Mouse (Mus musculus): Measurements from ENCODE around the gene Filip1. TPM values are rescaled to one million over a fixed set of nuclear protein-coding genes. Genes with fewer than 3 reads are reported as not detected.

Gene Filip1
- polyA plus RNA-seq, 1 experiment, result 1.1 TPM

GRCm38 (mm10) chr9:79814592-79814991, 198.1 kb downstream of the Filip1 start:
- Histone ChIP-seq H3K4me1 (ENCODE audit: control insufficient read depth, insufficient read depth, insufficient read length) (peaks cover 9% of the 10 kb centered on the region; the same call in 1 of the 2 replicates), H3K27me3 (ENCODE audit: control insufficient read depth, insufficient read depth, low read length) (no peaks in the 10 kb centered on the region), H3K27ac (ENCODE audit: insufficient read depth, low read length) (no peak overlapping the region), H3K4me3 (ENCODE audit: extremely low read depth, insufficient read depth, insufficient read length) (no peak overlapping the region), H3K36me3 (ENCODE audit: control insufficient read depth, insufficient read depth, low read length) (no peaks in the 10 kb centered on the region)
- no peak for TF ChIP-seq POLR2A (IDR thresholded peaks at IDR 0.05; ENCODE audit: low read depth, low read length)
- TF ChIP-seq CTCF (IDR thresholded peaks at IDR 0.05; ENCODE audit: extremely low read depth, insufficient read depth, insufficient read length, insufficient replicate concordance), result no peak
- no peak for DNase-seq (ENCODE audit: low read depth in 1 of 2, low spot score in 2 of 2)
- 95% methylated on average over 4 of the region's 4 CpGs for WGBS

DNA sequence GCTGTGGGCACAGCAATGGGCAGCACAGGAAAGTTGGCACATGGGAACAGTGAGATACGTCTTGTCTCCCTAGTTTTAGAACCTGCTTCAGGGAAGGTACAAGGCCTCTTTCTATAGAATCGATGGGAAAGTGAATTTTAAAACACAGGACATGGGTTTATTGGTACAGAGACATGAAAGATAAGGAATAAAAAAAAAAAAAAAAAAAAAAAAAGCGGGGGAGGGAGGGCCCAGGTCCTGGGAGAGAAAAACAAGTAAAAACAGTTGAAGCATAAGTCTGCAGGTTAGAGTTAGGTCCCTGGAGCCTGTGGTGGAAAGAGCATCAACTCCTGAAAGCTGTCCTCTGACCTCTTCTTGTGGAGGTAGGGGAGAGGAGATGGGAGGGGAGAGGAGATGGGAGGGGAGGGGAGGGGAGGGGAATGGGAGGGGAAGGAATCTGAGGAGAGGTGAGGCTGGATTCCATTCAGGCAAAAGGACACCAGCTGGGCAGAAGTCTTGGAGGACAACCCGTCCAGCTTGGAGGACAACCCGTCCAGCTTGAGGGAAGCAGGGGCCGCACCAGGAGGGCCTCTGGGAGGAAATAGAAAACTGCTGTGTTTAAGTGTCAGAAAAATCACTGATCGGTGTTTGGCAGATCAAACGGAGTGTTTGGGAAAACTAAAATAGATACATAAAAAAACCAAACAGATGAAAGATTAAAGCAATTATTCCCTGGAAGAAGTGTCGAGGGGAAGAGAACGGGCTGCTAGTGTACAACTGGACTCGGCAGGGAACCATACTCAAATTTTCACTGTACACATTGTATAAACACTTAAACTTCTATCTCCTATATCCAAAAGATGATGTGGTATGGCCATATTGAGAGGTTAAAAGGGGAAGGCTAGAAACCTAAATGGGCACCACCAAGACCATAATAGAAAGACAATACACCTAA, 201.4 kb downstream of the Filip1 start:
- TF ChIP-seq POLR2A (IDR thresholded peaks at IDR 0.05; ENCODE audit: low read depth, low read length), result no peak
- WGBS, result 81% methylated on average over 10 of the region's 11 CpGs
- Histone ChIP-seq H3K4me3 (ENCODE audit: extremely low read depth, insufficient read depth, insufficient read length) (no peak overlapping the region), H3K27me3 (ENCODE audit: control insufficient read depth, insufficient read depth, low read length) (no peaks in the 10 kb centered on the region), H3K36me3 (ENCODE audit: control insufficient read depth, insufficient read depth, low read length) (no peaks in the 10 kb centered on the region), H3K4me1 (ENCODE audit: control insufficient read depth, insufficient read depth, insufficient read length) (peaks cover 6% of the 10 kb centered on the region; the same call in 1 of the 2 replicates), H3K27ac (ENCODE audit: insufficient read depth, low read length) (no peak overlapping the region)
- no peak for DNase-seq (ENCODE audit: low read depth in 1 of 2, low spot score in 2 of 2)

DNA sequence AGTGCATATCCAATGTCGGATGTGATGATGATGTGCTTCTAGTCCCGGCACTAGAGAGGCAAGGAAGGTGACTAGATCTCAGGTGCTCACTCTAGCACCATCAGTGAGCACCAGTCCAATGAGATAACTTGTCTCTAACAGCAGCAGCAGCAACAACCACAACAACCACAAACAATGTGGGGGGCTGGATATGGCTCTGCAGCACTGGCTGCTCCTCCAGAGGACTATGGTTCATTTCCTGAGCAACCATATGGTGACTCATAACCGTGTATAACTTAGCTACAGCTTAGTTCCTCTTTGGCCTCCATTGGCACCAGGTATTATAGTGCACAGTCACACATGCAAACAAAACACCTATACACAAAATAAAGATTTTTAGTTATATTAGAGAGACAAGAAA, 202.1 kb downstream of the Filip1 start:
- no peak for TF ChIP-seq POLR2A (IDR thresholded peaks at IDR 0.05; ENCODE audit: low read depth, low read length)
- TF ChIP-seq CTCF (IDR thresholded peaks at IDR 0.05; ENCODE audit: extremely low read depth, insufficient read depth, insufficient read length, insufficient replicate concordance), result no peak
- H3K4me3 ChIP-seq (ENCODE audit: extremely low read depth, insufficient read depth, insufficient read length), result no peak overlapping the region
- WGBS, result 10% methylated on average over 3 of the region's 3 CpGs

DNA sequence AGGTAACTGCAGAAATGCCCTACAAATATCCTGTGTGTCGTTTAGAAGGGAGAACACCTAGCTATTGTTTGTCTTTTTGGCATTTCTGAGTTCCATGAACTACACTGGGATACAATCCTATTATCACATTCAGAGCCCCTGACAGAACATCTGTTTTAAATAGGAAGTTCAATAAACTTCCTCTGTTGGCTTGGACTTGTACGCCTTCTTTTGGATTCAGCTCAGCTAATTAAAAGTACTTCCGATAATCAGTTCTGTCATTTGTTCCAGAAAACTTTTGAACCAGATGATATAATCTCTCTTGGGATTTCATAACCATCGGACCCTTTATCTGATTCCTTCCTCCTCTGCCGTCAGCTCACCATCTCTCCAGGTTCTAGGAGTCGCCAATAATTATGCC, 203.2 kb downstream of the Filip1 start:
- Histone ChIP-seq H3K4me3 (ENCODE audit: extremely low read depth, insufficient read depth, insufficient read length) (no peak overlapping the region), H3K27ac (ENCODE audit: insufficient read depth, low read length) (no peak overlapping the region), H3K27me3 (ENCODE audit: control insufficient read depth, insufficient read depth, low read length) (no peaks in the 10 kb centered on the region), H3K4me1 (ENCODE audit: control insufficient read depth, insufficient read depth, insufficient read length) (no peaks in the 10 kb centered on the region), H3K36me3 (ENCODE audit: control insufficient read depth, insufficient read depth, low read length) (no peaks in the 10 kb centered on the region)
- no peak for TF ChIP-seq POLR2A (IDR thresholded peaks at IDR 0.05; ENCODE audit: low read depth, low read length)
- TF ChIP-seq CTCF (IDR thresholded peaks at IDR 0.05; ENCODE audit: extremely low read depth, insufficient read depth, insufficient read length, insufficient replicate concordance), result no peak
- DNase-seq (ENCODE audit: low read depth in 1 of 2, low spot score in 2 of 2), result no peak
- WGBS, result 66% methylated on average over 6 of the region's 6 CpGs

More for the DNA sequence above, 202.1 kb downstream of the Filip1 start:
- H3K4me1 ChIP-seq (ENCODE audit: control insufficient read depth, insufficient read depth, insufficient read length), result no peaks in the 10 kb centered on the region
- H3K27ac ChIP-seq (ENCODE audit: insufficient read depth, low read length), result no peak overlapping the region
- H3K27me3 ChIP-seq (ENCODE audit: control insufficient read depth, insufficient read depth, low read length), result no peaks in the 10 kb centered on the region
- no peak for DNase-seq (ENCODE audit: low read depth in 1 of 2, low spot score in 2 of 2)
- no peaks in the 10 kb centered on the region for H3K36me3 ChIP-seq (ENCODE audit: control insufficient read depth, insufficient read depth, low read length)

DNA sequence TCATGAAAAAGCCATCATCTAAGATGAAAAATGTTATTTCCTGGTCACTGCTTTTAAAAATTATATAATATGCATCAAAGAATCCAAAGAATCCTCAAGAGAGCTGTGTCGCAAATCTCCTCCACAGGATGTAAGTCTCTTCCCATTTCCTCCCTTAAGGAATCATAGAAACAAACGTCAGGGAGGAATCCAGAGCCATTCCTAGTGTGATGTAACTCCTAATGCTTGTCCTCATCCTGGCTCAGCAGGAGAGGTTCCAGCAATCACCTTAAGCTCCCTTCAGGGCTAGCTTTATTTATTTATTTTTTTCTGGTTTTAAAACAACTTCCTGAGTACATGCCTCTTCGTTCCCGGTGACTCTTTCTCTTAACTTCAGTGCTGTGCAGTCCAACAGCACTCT, 205.5 kb downstream of the Filip1 start:
- Histone ChIP-seq H3K27ac (ENCODE audit: insufficient read depth, low read length) (no peak overlapping the region), H3K36me3 (ENCODE audit: control insufficient read depth, insufficient read depth, low read length) (no peaks in the 10 kb centered on the region), H3K27me3 (ENCODE audit: control insufficient read depth, insufficient read depth, low read length) (no peaks in the 10 kb centered on the region), H3K4me3 (ENCODE audit: extremely low read depth, insufficient read depth, insufficient read length) (no peak overlapping the region), H3K4me1 (ENCODE audit: control insufficient read depth, insufficient read depth, insufficient read length) (no peaks in the 10 kb centered on the region)
- DNase-seq (ENCODE audit: low read depth in 1 of 2, low spot score in 2 of 2), result no peak
- WGBS, result 31% methylated on average over 4 of the region's 4 CpGs
- TF ChIP-seq POLR2A (IDR thresholded peaks at IDR 0.05; ENCODE audit: low read depth, low read length) (no peak), CTCF (IDR thresholded peaks at IDR 0.05; ENCODE audit: extremely low read depth, insufficient read depth, insufficient read length, insufficient replicate concordance) (no peak)

DNA sequence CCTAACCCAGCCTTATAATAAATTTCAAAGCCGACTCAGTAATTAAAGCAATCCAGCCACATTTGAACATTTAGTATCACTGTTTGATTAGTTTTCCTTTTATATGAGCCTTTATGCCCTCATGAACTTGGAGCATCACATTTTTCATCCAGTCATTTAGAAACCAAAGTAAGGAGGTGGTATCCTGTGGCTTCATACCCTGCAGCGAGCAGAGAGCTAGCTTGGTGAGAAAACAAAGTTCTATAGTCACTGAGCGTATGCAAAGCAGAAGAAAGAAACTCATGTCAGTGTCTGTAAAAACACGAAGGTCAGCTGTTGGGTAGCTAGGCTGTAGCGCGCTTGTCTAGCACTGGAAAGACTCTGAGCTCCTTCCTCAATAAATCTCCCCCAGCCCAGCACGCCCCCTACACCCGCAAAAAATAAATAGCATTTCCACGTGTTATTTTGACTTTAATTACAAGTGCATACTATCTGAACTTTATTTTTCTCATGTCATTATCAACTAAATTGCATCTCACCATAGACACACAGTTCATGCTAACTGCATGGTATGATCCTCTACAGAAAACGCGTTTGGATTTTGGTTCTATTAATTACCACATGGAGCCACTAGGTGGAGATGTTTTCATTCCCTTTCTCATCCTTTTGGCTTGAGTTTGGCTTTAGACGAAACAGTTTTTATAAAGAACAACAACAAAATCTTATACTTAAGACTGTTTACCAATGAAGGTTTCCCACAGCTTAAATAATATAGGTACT, 206.2 kb downstream of the Filip1 start:
- Histone ChIP-seq H3K4me1 (ENCODE audit: control insufficient read depth, insufficient read depth, insufficient read length) (no peaks in the 10 kb centered on the region), H3K27ac (ENCODE audit: insufficient read depth, low read length) (no peak overlapping the region), H3K27me3 (ENCODE audit: control insufficient read depth, insufficient read depth, low read length) (no peaks in the 10 kb centered on the region), H3K36me3 (ENCODE audit: control insufficient read depth, insufficient read depth, low read length) (no peaks in the 10 kb centered on the region), H3K4me3 (ENCODE audit: extremely low read depth, insufficient read depth, insufficient read length) (no peak overlapping the region)
- WGBS, result 38% methylated on average over 12 of the region's 12 CpGs
- peak in 1 of 2 experiments; percentile 12 for DNase-seq (ENCODE audit: low read depth in 1 of 2, low spot score in 2 of 2)
- no peak for TF ChIP-seq CTCF (IDR thresholded peaks at IDR 0.05; ENCODE audit: extremely low read depth, insufficient read depth, insufficient read length, insufficient replicate concordance)
- no peak for TF ChIP-seq POLR2A (IDR thresholded peaks at IDR 0.05; ENCODE audit: low read depth, low read length)

Data from spleen, adult 2 months (tissue).